Mouse (Mus musculus) limb, embryonic 11.5 days (tissue): ENCODE data around the gene Mtcl1. TPM values are rescaled to one million over a fixed set of nuclear protein-coding genes. Genes with fewer than 3 reads are reported as not detected.
"Not testable (repeated sequence)": the region's sequence is repeated elsewhere in the genome, so short reads cannot be mapped to it uniquely, and the experiment has no call there.

Experiments used
- ATAC-seq: fragments of 200-750 bp; cut with Nextera tagmentation; 2 replicates; pipeline ENCODE4 v1.8.0; 2017; ENCODE audit warnings: low read depth; ENCODE audit not compliant: insufficient number of reproducible peaks, low FRiP score, low TSS enrichment
- DNase-seq: peaks from one replicate; pipeline ENCODE4 v3.0.0-alpha.2; 2015; ENCODE audit warnings: low spot score
- H3K27ac ChIP-seq: fragments of 300-500 bp; sonication (generic); replicated peaks from 2 replicates; pipeline ENCODE4 v1.5.1; 2014; ENCODE audit warnings: low read depth, mild to moderate bottlenecking, low read length
- H3K27me3 ChIP-seq: fragments of 300-500 bp; sonication (generic); 2 replicates; pipeline ENCODE4 v1.6.1; 2014; ENCODE audit warnings: mild to moderate bottlenecking, low read length, mixed read lengths; ENCODE audit not compliant: control insufficient read depth, insufficient read depth
- H3K36me3 ChIP-seq: fragments of 300-500 bp; sonication (generic); 2 replicates; pipeline ENCODE4 v1.6.1; 2014; ENCODE audit warnings: mild to moderate bottlenecking, low read length, moderate library complexity, mixed read lengths; ENCODE audit not compliant: control insufficient read depth, insufficient read depth
- H3K4me1 ChIP-seq: fragments of 300-500 bp; sonication (generic); 2 replicates; pipeline ENCODE4 v1.6.1; 2014; ENCODE audit warnings: low read length, mixed read lengths; ENCODE audit not compliant: control insufficient read depth, insufficient read depth
- H3K4me2 ChIP-seq: fragments of 300-500 bp; sonication (generic); 2 replicates; pipeline ENCODE4 v1.6.1; 2014; ENCODE audit warnings: low read depth, mild to moderate bottlenecking, moderate library complexity; ENCODE audit not compliant: severe bottlenecking
- H3K4me3 ChIP-seq: fragments of 300-500 bp; sonication (generic); 2 replicates; pipeline ENCODE4 v1.5.1; 2014; ENCODE audit warnings: low read depth, low read length
- H3K9ac ChIP-seq: fragments of 300-500 bp; sonication (generic); 2 replicates; pipeline ENCODE4 v1.6.1; 2014; ENCODE audit warnings: mild to moderate bottlenecking, low read length
- H3K9me3 ChIP-seq: fragments of 300-500 bp; sonication (generic); 2 replicates; pipeline ENCODE4 v1.6.1; 2016; ENCODE audit warnings: low read length; ENCODE audit not compliant: control insufficient read depth
- WGBS: fragments of 180-500 bp; shearing (Covaris S2); extraction: QIAGEN DNeasy Blood & Tissue Kit; methylation state at CpG from one replicate; pipeline ENCODE4 v1.1.7; 2014; 5-methylcytosine and 5-hydroxymethylcytosine counted together
- polyA plus RNA-seq: library from polyadenylated mRNA; unstranded; fragments of >200 nt; fragmentation: Nextera tagmentation; extraction: Ambion mirVana; gene quantifications from 2 replicates; pipeline ENCODE4 v1.2.1, GENCODE M21; 2014

Mtcl1 gene
- polyA plus RNA-seq, 1 experiment from 2014 or later, result 5.7 TPM

- not testable (repeated sequence) for H3K4me3 ChIP-seq, H3K27ac ChIP-seq, H3K9me3 ChIP-seq, H3K36me3 ChIP-seq, H3K27me3 ChIP-seq, H3K9ac ChIP-seq, H3K4me1 ChIP-seq, H3K4me2 ChIP-seq, ATAC-seq, DNase-seq
- 93% methylated on average over 4 of the region's 4 CpGs for WGBS
Measured at GRCm38 (mm10) chr17:66424601-66425000, 24.9 kb downstream of the Mtcl1 start.

DNA sequence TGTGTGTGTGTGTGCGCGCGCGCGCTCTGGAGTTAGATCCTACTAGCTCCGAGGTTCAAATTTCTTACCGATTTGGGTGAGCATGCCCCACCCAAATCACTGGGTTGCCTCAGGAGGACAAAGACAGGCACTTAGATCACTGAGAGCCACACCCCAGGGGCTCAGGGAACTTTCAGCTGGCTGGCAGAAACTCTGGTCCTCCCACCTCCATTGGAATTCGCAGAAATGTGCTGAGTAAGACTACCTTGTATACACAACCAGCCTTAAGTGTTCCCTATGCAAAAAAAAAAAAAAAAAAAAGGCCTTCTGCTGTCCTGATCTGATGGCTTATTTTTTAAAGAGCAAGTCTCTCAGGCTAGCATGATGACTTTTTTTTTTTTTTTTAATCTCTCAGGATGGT, 30.1 kb downstream of the Mtcl1 start:
- H3K27me3 ChIP-seq, result no peaks in the 10 kb centered on the region
- 56% methylated on average over 8 of the region's 8 CpGs for WGBS
- no peaks in the 10 kb centered on the region for H3K9me3 ChIP-seq
- H3K4me2 ChIP-seq, result no peak overlapping the region
- DNase-seq (no peak), ATAC-seq (no peak)
- peaks cover 18% of the 10 kb centered on the region for H3K4me1 ChIP-seq
- H3K4me3 ChIP-seq, result no peak overlapping the region
- no peak overlapping the region for H3K9ac ChIP-seq
- no peak overlapping the region for H3K27ac ChIP-seq
- H3K36me3 ChIP-seq, result 0 out of 2 replicates have a peak, but pooled peaks cover 2% of the 10 kb centered on the region

- Histone ChIP-seq H3K27ac (peak overlapping the region; percentile 48; the same call in 1 of the 2 replicates), H3K9me3 (no peaks in the 10 kb centered on the region)
Measured at GRCm38 (mm10) chr17:66417748-66418147, 31.8 kb downstream of the Mtcl1 start.

GRCm38 (mm10) chr17:66417329-66417728, 32.2 kb downstream of the Mtcl1 start:
- Histone ChIP-seq H3K27ac (peak overlapping the region; percentile 48; the same call in 1 of the 2 replicates), H3K4me3 (no peak overlapping the region), H3K9ac (no peak overlapping the region), H3K4me1 (peaks cover 21% of the 10 kb centered on the region), H3K27me3 (no peaks in the 10 kb centered on the region), H3K36me3 (no peaks in the 10 kb centered on the region), H3K4me2 (peak overlapping the region; percentile 47), H3K9me3 (no peaks in the 10 kb centered on the region)
- no peak for DNase-seq
- 11% methylated on average over 5 of the region's 5 CpGs for WGBS
- 0 out of 2 replicates have a peak, but pooled peaks have one; percentile 17 for ATAC-seq

More at GRCm38 (mm10) chr17:66417748-66418147, 31.8 kb downstream of the Mtcl1 start:
- no peak for ATAC-seq
- no peaks in the 10 kb centered on the region for H3K36me3 ChIP-seq
- H3K4me1 ChIP-seq, result peaks cover 18% of the 10 kb centered on the region
- H3K4me3 ChIP-seq, result no peak overlapping the region
- DNase-seq, result peak; percentile 48
- 8% methylated on average over 4 of the region's 4 CpGs for WGBS
- no peak overlapping the region for H3K9ac ChIP-seq
- H3K4me2 ChIP-seq, result peak overlapping the region; percentile 47; the same call in 1 of the 2 replicates
- no peaks in the 10 kb centered on the region for H3K27me3 ChIP-seq

DNA sequence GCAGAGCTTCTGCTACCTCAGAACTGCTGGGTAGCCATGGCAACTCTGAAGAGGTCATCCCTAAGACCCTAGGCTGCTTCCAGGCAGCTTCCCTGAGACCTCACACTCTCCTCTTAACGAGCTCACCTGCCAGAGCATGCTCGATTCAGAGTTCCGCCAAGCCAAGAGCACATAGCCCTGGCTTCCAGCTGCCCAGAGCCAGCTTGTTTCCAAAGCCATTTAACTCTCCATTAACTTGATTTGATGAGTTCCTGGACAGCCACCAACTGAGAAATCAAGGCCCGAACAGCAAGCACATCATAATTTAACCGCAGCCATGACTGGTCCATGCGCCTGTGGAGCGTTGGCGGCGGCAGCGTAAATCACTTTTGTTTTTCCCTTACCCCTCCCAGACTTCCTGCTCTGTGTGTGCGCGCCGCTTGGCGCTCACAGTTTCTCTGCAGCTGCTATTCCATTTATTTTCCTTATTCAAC, 32.7 kb downstream of the Mtcl1 start:
- H3K27me3 ChIP-seq, result no peaks in the 10 kb centered on the region
- peak overlapping the region; percentile 48 for H3K27ac ChIP-seq
- H3K4me3 ChIP-seq, result peak overlapping the region; percentile 14; the same call in 1 of the 2 replicates
- WGBS, result 4% methylated on average over 14 of the region's 14 CpGs
- no peaks in the 10 kb centered on the region for H3K9me3 ChIP-seq
- ATAC-seq, result peak; percentile 84
- H3K36me3 ChIP-seq, result no peaks in the 10 kb centered on the region
- H3K9ac ChIP-seq, result no peak overlapping the region
- DNase-seq, result peak; percentile 85
- H3K4me2 ChIP-seq, result peak overlapping the region; percentile 47
- H3K4me1 ChIP-seq, result peaks cover 24% of the 10 kb centered on the region

- H3K9ac ChIP-seq, result no peak overlapping the region
- peak; percentile 31 for ATAC-seq
- no peak for DNase-seq
- no peaks in the 10 kb centered on the region for H3K9me3 ChIP-seq
- no peak overlapping the region; the same call in 1 of the 2 replicates for H3K4me3 ChIP-seq
- H3K4me1 ChIP-seq, result peaks cover 24% of the 10 kb centered on the region
- H3K27ac ChIP-seq, result peak overlapping the region; percentile 48
- no peaks in the 10 kb centered on the region for H3K27me3 ChIP-seq
- WGBS, result 23% methylated on average over 7 of the region's 7 CpGs
- H3K36me3 ChIP-seq, result no peaks in the 10 kb centered on the region
- peak overlapping the region; percentile 47 for H3K4me2 ChIP-seq
Measured at GRCm38 (mm10) chr17:66416436-66416835, 33.1 kb downstream of the Mtcl1 start.

DNA sequence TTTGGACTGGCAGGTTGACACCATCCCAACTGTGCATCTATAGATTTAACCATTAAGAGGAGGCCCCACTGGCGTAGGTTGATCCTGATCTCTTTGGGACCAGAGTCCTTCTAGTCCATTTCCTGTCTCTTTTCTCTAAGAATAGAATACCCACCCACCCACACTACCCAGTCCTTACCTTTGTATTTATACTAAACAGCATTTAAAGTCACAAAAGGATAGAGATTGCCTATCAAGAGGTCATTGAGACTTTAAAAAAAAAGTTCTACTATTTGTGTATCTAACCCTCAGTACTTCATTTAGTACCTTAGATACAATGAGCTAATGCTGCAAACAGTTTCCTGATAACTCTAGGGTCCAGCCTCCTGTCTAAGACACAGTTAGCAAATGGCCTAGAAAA, 35.2 kb downstream of the Mtcl1 start:
- H3K4me1 ChIP-seq, result peaks cover 24% of the 10 kb centered on the region
- ATAC-seq, result no peak
- WGBS, result 73% methylated on average over 1 of the region's 1 CpGs

GRCm38 (mm10) chr17:66412155-66412970, 37.2 kb downstream of the Mtcl1 start:
- 64% methylated on average over 12 of the region's 12 CpGs for whole genome bisulfite sequencing
- peaks cover 15% of the 10 kb centered on the region for H3K4me1 ChIP-seq
- no peaks in the 10 kb centered on the region for H3K27me3 ChIP-seq
- DNase-seq (no peak), ATAC-seq (no peak)
- H3K9ac ChIP-seq, result 0 out of 2 replicates have a peak overlapping the region, but pooled peaks have one; percentile 2
- H3K27ac ChIP-seq, result no peak overlapping the region
- no peaks in the 10 kb centered on the region for H3K36me3 ChIP-seq
- no peaks in the 10 kb centered on the region for H3K9me3 ChIP-seq
- H3K4me3 ChIP-seq, result no peak overlapping the region
- H3K4me2 ChIP-seq, result no peak overlapping the region

More for the DNA sequence above, 35.2 kb downstream of the Mtcl1 start:
- Histone ChIP-seq H3K27me3 (no peaks in the 10 kb centered on the region), H3K9me3 (no peaks in the 10 kb centered on the region), H3K27ac (no peak overlapping the region), H3K9ac (no peak overlapping the region), H3K4me2 (no peak overlapping the region), H3K36me3 (no peaks in the 10 kb centered on the region), H3K4me3 (no peak overlapping the region)
- DNase-seq, result no peak
